Mouse (Mus musculus) E14TG2a.4 (cell line): ENCODE measurements around the gene Zhx3.

Source experiments
- CTCF ChIP-seq: conservative IDR thresholded peaks from 2 replicates; pipeline ENCODE4 v1.5.1; 2014; ENCODE audit warnings: low read length
- NANOG ChIP-seq: IDR thresholded peaks from 2 replicates; pipeline ENCODE4 v1.6.1; 2014; ENCODE audit warnings: borderline replicate concordance, low read length, mixed read lengths

- TF ChIP-seq CTCF (no peak), NANOG (no peak)
Observed at GRCm38 (mm10) chr2:160848186-160848585, 24.6 kb downstream of the Zhx3 start.
